Mouse (Mus musculus) heart, embryonic 10.5 days (tissue): ENCODE data around the gene Kcnc1. TPM values are rescaled to one million over a fixed set of nuclear protein-coding genes. Genes with fewer than 3 reads are reported as not detected.

Experiments
- DNase-seq: peaks from one replicate; pipeline ENCODE4 v3.0.0-alpha.2; 2017; ENCODE audit warnings: low spot score
- H3K27ac ChIP-seq: fragments of 300-500 bp; sonication (generic); 2 replicates; pipeline ENCODE4 v1.5.1; 2016; ENCODE audit warnings: mild to moderate bottlenecking
- H3K27me3 ChIP-seq: fragments of 300-500 bp; sonication (generic); 2 replicates; pipeline ENCODE4 v1.6.1; 2016; ENCODE audit warnings: mild to moderate bottlenecking; ENCODE audit not compliant: poor library complexity, insufficient read depth, severe bottlenecking
- H3K36me3 ChIP-seq: fragments of 300-500 bp; sonication (generic); 2 replicates; pipeline ENCODE4 v1.6.1; 2016; ENCODE audit warnings: mild to moderate bottlenecking, moderate library complexity
- H3K4me1 ChIP-seq: fragments of 300-500 bp; sonication (generic); 2 replicates; pipeline ENCODE4 v1.6.1; 2016; ENCODE audit warnings: mild to moderate bottlenecking
- H3K4me3 ChIP-seq: fragments of 300-500 bp; sonication (generic); 2 replicates; pipeline ENCODE4 v1.5.1; 2016; ENCODE audit warnings: mild to moderate bottlenecking, moderate library complexity
- H3K9me3 ChIP-seq: fragments of 300-500 bp; sonication (generic); 2 replicates; pipeline ENCODE4 v1.6.1; 2016; ENCODE audit warnings: mild to moderate bottlenecking, moderate library complexity
- WGBS: fragments of 180-500 bp; shearing (Covaris S2); methylation state at CpG from one replicate; pipeline ENCODE4 v1.1.7; 2016; 5-methylcytosine and 5-hydroxymethylcytosine counted together
- polyA plus RNA-seq: library from polyadenylated mRNA; unstranded; fragments of >200 nt; fragmentation: Nextera tagmentation; extraction: Ambion mirVana; gene quantifications from 2 replicates; pipeline ENCODE4 v1.2.1, GENCODE M21; 2016

Gene Kcnc1
- polyA plus RNA-seq, 1 experiment from 2014 or later = 0.04 TPM

- no peaks in the 10 kb centered on the region for H3K36me3 ChIP-seq
- H3K9me3 ChIP-seq = no peaks in the 10 kb centered on the region
- 67% methylated on average over 6 of the region's 6 CpGs for WGBS
- no peaks in the 10 kb centered on the region; the same call in 1 of the 2 replicates for H3K4me1 ChIP-seq
- DNase-seq = no peak
- no peak overlapping the region for H3K4me3 ChIP-seq
- 0 out of 2 replicates have a peak, but pooled peaks cover 5% of the 10 kb centered on the region for H3K27me3 ChIP-seq
- H3K27ac ChIP-seq = no peak overlapping the region
These were observed 49.6 kb downstream of the Kcnc1 start for GRCm38 (mm10) chr7:46445896-46446295.

GRCm38 (mm10) chr7:46447473-46448165 lies 51.3 kb downstream of the Kcnc1 start:
- Histone ChIP-seq H3K27ac (no peak overlapping the region), H3K27me3 (0 out of 2 replicates have a peak, but pooled peaks cover 5% of the 10 kb centered on the region), H3K9me3 (no peaks in the 10 kb centered on the region), H3K4me3 (no peak overlapping the region), H3K36me3 (no peaks in the 10 kb centered on the region), H3K4me1 (no peaks in the 10 kb centered on the region; the same call in 1 of the 2 replicates)
- DNase-seq = no peak
- 68% methylated on average over 9 of the region's 9 CpGs for WGBS

DNA sequence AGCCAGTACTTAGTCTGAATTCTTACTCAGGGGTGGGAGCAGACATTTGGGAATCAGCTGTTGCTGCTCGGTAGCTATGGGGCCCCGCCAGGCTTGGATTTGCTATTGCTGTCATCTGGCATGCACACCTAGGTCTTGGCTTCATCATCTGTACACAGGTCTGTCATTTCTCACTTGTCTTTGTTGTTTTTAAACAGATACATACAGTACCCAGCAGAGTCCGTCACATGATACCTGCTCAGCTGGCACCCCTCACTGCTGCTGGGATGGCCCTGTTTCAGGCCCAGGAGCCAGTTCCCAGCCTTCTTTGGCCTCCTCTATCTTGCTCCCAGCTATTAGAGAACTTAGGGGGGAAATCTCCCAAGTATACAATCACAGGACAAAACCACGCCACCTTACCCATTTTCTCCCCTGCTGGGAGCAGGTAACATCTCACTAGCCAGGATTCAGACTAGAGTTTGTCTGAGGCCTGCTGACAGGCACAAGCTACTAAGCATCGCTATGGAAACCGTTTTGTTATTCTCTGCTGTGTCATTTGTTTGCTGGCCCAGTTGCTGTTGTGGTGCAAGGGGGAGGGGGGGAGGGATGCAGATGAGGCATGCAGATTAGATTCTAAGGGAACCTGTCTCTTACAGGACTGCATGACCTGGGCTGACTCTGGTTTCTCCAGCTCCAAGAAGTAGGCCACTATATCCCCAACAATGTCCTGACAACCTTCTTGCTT lies 52.8 kb downstream of the Kcnc1 start:
- Histone ChIP-seq H3K9me3 (no peaks in the 10 kb centered on the region), H3K27ac (no peak overlapping the region; the same call in 1 of the 2 replicates), H3K4me1 (no peaks in the 10 kb centered on the region; the same call in 1 of the 2 replicates), H3K36me3 (no peaks in the 10 kb centered on the region), H3K27me3 (peaks cover 6% of the 10 kb centered on the region; the same call in 1 of the 2 replicates), H3K4me3 (no peak overlapping the region)
- no peak for DNase-seq
- 57% methylated on average over 6 of the region's 6 CpGs for WGBS

DNA sequence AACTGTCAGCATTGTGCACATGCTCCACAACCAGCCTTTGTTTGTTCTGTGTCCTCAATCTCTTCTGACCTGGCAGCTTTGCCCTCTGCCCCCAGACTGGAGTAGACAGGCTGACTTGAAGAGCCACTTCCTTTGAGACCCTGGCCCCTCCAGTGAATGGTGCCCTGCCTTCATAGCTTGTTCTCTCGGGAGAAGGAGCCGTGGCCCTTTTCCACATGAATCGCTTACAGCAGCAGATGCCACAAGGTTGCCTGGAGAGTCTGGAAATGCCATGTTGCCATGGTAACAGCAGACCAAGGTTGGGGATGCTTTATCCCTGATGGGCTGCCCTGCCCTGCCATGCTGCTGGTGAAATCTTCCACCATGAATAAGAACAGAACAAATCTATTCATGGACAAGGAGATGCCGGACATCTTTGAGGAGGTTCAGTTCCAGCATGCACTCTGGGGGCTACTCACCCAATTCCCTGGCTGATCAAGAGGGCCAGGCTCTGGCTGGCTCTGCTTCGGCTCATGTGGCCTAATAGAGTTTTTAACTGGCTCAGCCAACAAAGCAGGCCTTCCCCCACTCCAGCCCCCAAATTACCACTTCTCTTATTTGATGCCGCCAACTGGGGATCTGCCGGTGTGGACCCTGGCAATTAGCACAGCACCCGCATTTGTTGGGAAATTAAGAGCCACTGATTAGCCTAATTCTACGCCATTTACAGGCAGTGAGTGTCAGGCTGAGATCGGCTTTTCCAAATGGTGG lies 57.8 kb downstream of the Kcnc1 start:
- Histone ChIP-seq H3K36me3 (no peaks in the 10 kb centered on the region), H3K27ac (no peak overlapping the region), H3K4me1 (no peaks in the 10 kb centered on the region; the same call in 1 of the 2 replicates), H3K9me3 (no peaks in the 10 kb centered on the region), H3K27me3 (peaks cover 6% of the 10 kb centered on the region; the same call in 1 of the 2 replicates), H3K4me3 (no peak overlapping the region)
- WGBS = 41% methylated on average over 10 of the region's 10 CpGs
- no peak for DNase-seq

DNA sequence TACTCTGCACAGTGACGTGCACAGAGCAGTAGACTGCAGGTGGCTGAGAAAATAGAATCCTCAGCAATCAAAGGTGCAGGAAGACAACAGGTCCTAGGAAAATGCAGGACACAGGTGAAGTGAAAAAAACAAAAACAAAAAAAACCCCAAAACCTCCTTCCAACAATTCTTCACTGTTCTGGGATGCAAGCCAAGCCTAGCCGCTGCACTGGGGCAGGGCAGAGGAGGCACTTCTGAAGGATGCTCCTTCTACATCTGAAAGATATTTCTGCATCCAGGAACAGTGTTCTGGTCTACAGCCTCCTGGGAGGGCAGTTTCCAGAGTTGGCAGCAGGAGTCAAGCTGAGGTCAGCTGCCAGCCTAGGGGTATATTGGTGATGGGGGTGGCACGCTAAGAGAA lies 61.6 kb downstream of the Kcnc1 start:
- WGBS = 86% methylated on average over 3 of the region's 3 CpGs
- H3K27me3 ChIP-seq = peaks cover 10% of the 10 kb centered on the region; the same call in 1 of the 2 replicates
- H3K27ac ChIP-seq = no peak overlapping the region
- no peak overlapping the region for H3K4me3 ChIP-seq
- H3K9me3 ChIP-seq = no peaks in the 10 kb centered on the region
- no peaks in the 10 kb centered on the region for H3K4me1 ChIP-seq
- H3K36me3 ChIP-seq = no peaks in the 10 kb centered on the region
- no peak for DNase-seq

GRCm38 (mm10) chr7:46459200-46459599 lies 62.9 kb downstream of the Kcnc1 start:
- DNase-seq = no peak
- H3K27me3 ChIP-seq = peaks cover 4% of the 10 kb centered on the region; the same call in 1 of the 2 replicates
- H3K27ac ChIP-seq = no peak overlapping the region
- no peaks in the 10 kb centered on the region for H3K9me3 ChIP-seq
- WGBS = 79% methylated on average over 2 of the region's 2 CpGs
- H3K4me3 ChIP-seq = no peak overlapping the region
- no peaks in the 10 kb centered on the region for H3K4me1 ChIP-seq
- no peaks in the 10 kb centered on the region for H3K36me3 ChIP-seq

GRCm38 (mm10) chr7:46459605-46460245 lies 63.4 kb downstream of the Kcnc1 start:
- DNase-seq = no peak
- Histone ChIP-seq H3K27me3 (peaks cover 4% of the 10 kb centered on the region; the same call in 1 of the 2 replicates), H3K9me3 (no peaks in the 10 kb centered on the region), H3K27ac (no peak overlapping the region), H3K4me1 (no peaks in the 10 kb centered on the region), H3K4me3 (no peak overlapping the region), H3K36me3 (no peaks in the 10 kb centered on the region)
- 83% methylated on average over 9 of the region's 9 CpGs for whole genome bisulfite sequencing

DNA sequence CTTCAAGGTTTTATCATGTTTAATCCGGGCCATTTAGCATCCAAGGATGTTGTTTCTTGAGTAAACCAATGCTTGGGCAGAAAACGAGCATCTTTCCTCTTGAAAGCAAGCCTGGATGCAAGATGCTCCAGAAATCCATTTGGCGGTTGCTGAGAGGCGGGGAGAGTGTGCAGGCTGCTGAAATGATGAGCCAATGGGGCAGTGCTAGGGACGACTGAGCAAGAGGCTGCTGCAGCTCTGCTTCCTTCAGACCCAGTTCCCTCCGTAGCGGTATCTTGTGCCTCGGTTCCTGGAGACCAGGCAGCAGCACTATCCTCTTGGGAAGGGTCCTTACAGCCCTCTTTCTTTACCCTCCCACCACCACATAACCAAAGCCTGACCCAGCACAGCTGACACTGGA lies 66.0 kb downstream of the Kcnc1 start:
- Histone ChIP-seq H3K27ac (no peak overlapping the region), H3K4me1 (no peaks in the 10 kb centered on the region), H3K27me3 (peaks cover 4% of the 10 kb centered on the region; the same call in 1 of the 2 replicates), H3K9me3 (no peaks in the 10 kb centered on the region), H3K36me3 (no peaks in the 10 kb centered on the region), H3K4me3 (no peak overlapping the region)
- WGBS = 54% methylated on average over 8 of the region's 8 CpGs
- no peak for DNase-seq

DNA sequence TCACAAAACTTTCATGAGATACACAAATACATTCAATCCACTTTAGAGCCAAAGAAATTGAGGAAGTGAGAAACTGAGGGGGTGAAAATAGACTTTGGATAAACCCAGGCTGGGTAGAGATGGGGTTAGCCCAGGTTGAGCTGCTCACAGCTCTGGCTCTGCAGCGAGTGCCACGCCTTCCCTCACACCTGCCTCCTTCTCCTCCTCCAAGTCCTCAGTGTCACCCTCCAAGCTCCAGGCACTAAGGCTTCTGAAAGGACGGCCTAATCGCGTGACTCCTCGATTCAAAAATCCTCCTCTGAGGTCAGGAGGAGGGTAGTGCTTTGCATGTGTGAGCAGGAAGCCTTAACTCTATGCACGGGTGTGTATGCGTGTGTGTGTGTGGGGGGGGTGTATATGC lies 66.8 kb downstream of the Kcnc1 start:
- Histone ChIP-seq H3K9me3 (no peaks in the 10 kb centered on the region), H3K27me3 (peaks cover 4% of the 10 kb centered on the region; the same call in 1 of the 2 replicates), H3K27ac (no peak overlapping the region), H3K36me3 (no peaks in the 10 kb centered on the region), H3K4me3 (no peak overlapping the region), H3K4me1 (no peaks in the 10 kb centered on the region)
- WGBS = 72% methylated on average over 8 of the region's 8 CpGs
- DNase-seq = no peak

DNA sequence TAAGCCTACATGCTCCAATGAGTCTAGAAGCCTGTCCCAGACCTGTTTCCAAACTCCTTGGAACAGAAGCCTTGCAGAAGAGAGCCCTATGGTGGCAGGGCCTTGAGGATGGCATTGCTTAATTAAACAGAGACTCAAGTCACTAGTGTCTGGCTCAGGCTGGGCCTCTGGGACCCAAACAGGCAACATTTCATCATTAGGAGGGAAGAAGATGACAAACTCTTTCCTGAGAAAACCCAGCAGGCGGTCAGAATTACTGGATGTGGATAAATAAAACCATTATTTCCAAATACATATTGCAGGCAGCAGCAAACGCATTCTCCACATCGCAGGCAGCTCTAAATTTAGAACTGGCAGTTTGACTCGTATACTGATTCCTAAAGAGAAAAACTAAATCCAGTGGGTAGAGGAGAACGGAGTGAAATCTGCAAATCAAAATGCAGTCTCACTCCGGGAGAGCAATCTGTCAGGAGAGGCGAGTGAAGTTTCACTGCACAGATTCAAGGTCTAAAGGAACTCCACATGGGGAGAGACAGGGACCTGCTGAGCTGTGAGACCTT lies 70.2 kb downstream of the Kcnc1 start:
- Histone ChIP-seq H3K36me3 (no peaks in the 10 kb centered on the region), H3K27me3 (no peaks in the 10 kb centered on the region), H3K9me3 (no peaks in the 10 kb centered on the region), H3K4me3 (no peak overlapping the region), H3K4me1 (peaks cover 5% of the 10 kb centered on the region), H3K27ac (no peak overlapping the region)
- 51% methylated on average over 7 of the region's 7 CpGs for WGBS
- DNase-seq = no peak

GRCm38 (mm10) chr7:46469542-46469941 lies 73.2 kb downstream of the Kcnc1 start:
- Histone ChIP-seq H3K9me3 (no peaks in the 10 kb centered on the region), H3K27ac (no peak overlapping the region), H3K36me3 (no peaks in the 10 kb centered on the region), H3K4me1 (peaks cover 18% of the 10 kb centered on the region), H3K27me3 (no peaks in the 10 kb centered on the region), H3K4me3 (no peak overlapping the region)
- 84% methylated on average over 3 of the region's 3 CpGs for WGBS
- DNase-seq = no peak

DNA sequence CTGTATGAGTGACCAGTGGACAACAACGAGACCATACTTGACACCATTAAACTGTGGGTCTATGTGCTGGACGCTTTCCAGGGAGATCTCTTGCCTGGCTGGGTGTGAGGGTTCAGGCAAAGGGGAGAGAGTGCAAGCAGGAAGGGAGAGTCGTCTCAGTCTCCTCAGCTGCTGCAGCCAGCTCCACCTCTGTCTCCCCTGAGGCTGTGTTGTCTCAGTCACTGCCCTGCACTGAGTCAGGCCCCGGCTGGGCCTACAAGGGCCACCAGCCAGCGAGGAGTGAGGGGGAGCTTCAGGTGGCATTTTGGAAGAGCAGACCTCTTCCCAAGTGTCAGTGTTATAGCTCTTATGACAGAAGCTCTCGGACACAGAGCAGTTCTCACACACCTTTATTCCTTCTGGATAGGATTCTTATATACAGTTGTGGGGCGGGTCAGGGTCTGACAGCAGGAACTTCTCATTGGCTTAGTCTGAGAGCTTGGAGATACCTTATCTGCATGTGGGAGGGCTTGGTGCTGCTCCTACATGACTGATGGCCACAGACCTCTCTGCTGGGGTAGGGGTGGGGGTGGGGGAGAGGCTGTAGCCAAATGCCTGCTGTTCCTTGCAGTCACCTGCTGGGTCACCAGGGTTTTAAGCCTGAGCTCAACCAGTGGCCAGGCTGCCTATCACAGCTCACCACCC lies 74.9 kb downstream of the Kcnc1 start:
- Histone ChIP-seq H3K27me3 (no peaks in the 10 kb centered on the region), H3K4me1 (peaks cover 18% of the 10 kb centered on the region), H3K36me3 (no peaks in the 10 kb centered on the region), H3K9me3 (no peaks in the 10 kb centered on the region), H3K4me3 (no peak overlapping the region), H3K27ac (no peak overlapping the region)
- WGBS = 33% methylated on average over 7 of the region's 7 CpGs
- DNase-seq = no peak
